Mouse (Mus musculus) inflammation-experienced regulatory T-cells, adult 6 months (primary cell): ENCODE measurements at regions not wholly inside any gene's neighbourhood (a gene's known extent, or its start where the extent isn't known, plus 50 kb on each side); places are given as distances from the start of the nearest gene placed in this dataset.

Source experiments
- ATAC-seq: one replicate; pipeline ENCODE4 v1.8.0; 2017

GRCm38 (mm10) chr2:137574845-137575449, 458.5 kb upstream of the Jag1 start:
- no peak for ATAC-seq

- ATAC-seq: no peak
Observed at GRCm38 (mm10) chr2:137571146-137571545, 454.7 kb upstream of the Jag1 start.

- ATAC-seq: no peak
Observed at GRCm38 (mm10) chr2:137566619-137567018, 450.2 kb upstream of the Jag1 start.

- no peak for ATAC-seq
Observed at GRCm38 (mm10) chr2:137564064-137564624, 447.7 kb upstream of the Jag1 start.

GRCm38 (mm10) chr2:137560366-137560765, 443.9 kb upstream of the Jag1 start:
- ATAC-seq: no peak

GRCm38 (mm10) chr2:137553871-137554270, 437.4 kb upstream of the Jag1 start:
- ATAC-seq: no peak

GRCm38 (mm10) chr2:137536581-137536980, 420.1 kb upstream of the Jag1 start:
- no peak for ATAC-seq

- ATAC-seq: no peak
Observed at GRCm38 (mm10) chr2:137516271-137516670, 399.8 kb upstream of the Jag1 start.

- ATAC-seq: no peak
Observed at GRCm38 (mm10) chr2:137515043-137515442, 398.6 kb upstream of the Jag1 start.

- no peak for ATAC-seq
Observed at GRCm38 (mm10) chr2:137513895-137514506, 397.6 kb upstream of the Jag1 start.

- no peak for ATAC-seq
Observed at GRCm38 (mm10) chr2:137510671-137511235, 394.3 kb upstream of the Jag1 start.

- no peak for ATAC-seq
Observed at GRCm38 (mm10) chr2:137501236-137501635, 384.8 kb upstream of the Jag1 start.

- ATAC-seq: no peak
Observed at GRCm38 (mm10) chr2:137497616-137498015, 381.2 kb upstream of the Jag1 start.

- no peak for ATAC-seq
Observed at GRCm38 (mm10) chr2:137493600-137493999, 377.2 kb upstream of the Jag1 start.

GRCm38 (mm10) chr2:137489181-137489682, 372.8 kb upstream of the Jag1 start:
- ATAC-seq: no peak

- ATAC-seq: no peak
Observed at GRCm38 (mm10) chr2:137468769-137469168, 352.3 kb upstream of the Jag1 start.

GRCm38 (mm10) chr2:137457061-137457753, 340.8 kb upstream of the Jag1 start:
- ATAC-seq: no peak

- no peak for ATAC-seq
Observed at GRCm38 (mm10) chr2:137456436-137456835, 340.0 kb upstream of the Jag1 start.

- no peak for ATAC-seq
Observed at GRCm38 (mm10) chr2:137446919-137447318, 330.5 kb upstream of the Jag1 start.

- no peak for ATAC-seq
Observed at GRCm38 (mm10) chr2:137437741-137438140, 321.3 kb upstream of the Jag1 start.

GRCm38 (mm10) chr2:137436161-137436560, 319.7 kb upstream of the Jag1 start:
- ATAC-seq: no peak

- no peak for ATAC-seq
Observed at GRCm38 (mm10) chr2:137422656-137423055, 306.2 kb upstream of the Jag1 start.

- no peak for ATAC-seq
Observed at GRCm38 (mm10) chr2:137419678-137420077, 303.2 kb upstream of the Jag1 start.
